Mouse (Mus musculus) G1E (cell line): Measurements from ENCODE around the gene Erv3. TPM values are rescaled to one million over a fixed set of nuclear protein-coding genes. Genes with fewer than 3 reads are reported as not detected.
A peak's percentile ranks its signal among the peaks of the same experiment; 100 is the strongest.

Experiments
- ATAC-seq: 2 replicates; pipeline ENCODE4 v1.8.0; 2016; ENCODE audit warnings: mild to moderate bottlenecking; ENCODE audit not compliant: insufficient number of reproducible peaks, poor library complexity, low FRiP score, severe bottlenecking; ENCODE audit errors: extremely low read depth
- DNase-seq: peaks from one replicate; pipeline ENCODE4 v3.0.0; 2012; ENCODE audit warnings: low spot score
- H3K27me3 ChIP-seq: 2 replicates; pipeline ENCODE4 v1.6.1; 2012; ENCODE audit warnings: mild to moderate bottlenecking, low read length, inconsistent platforms; ENCODE audit not compliant: insufficient read depth
- H3K36me3 ChIP-seq: replicated peaks from 2 replicates; pipeline ENCODE3; 2012; ENCODE audit warnings: mild to moderate bottlenecking, inconsistent platforms
- H3K4me1 ChIP-seq: 2 replicates; pipeline ENCODE4 v1.6.1; 2012; ENCODE audit warnings: low read depth, low read length, inconsistent platforms, mixed read lengths; ENCODE audit not compliant: insufficient read depth
- H3K4me3 ChIP-seq: 2 replicates; pipeline ENCODE4 v1.5.1; 2012; ENCODE audit warnings: low read depth, mild to moderate bottlenecking, inconsistent platforms, low read length, moderate library complexity, mixed read lengths
- H3K9me3 ChIP-seq: replicated peaks from 2 replicates; pipeline ENCODE4 v1.6.1; 2012; ENCODE audit warnings: inconsistent platforms
- CTCF ChIP-seq: IDR thresholded peaks from 2 replicates; pipeline ENCODE4 v1.5.1; 2012; ENCODE audit warnings: low read depth, low read length, inconsistent platforms, mixed read lengths
- GATA1 ChIP-seq: IDR thresholded peaks from 2 replicates; pipeline ENCODE4 v1.6.1; 2012; ENCODE audit warnings: borderline replicate concordance, low read length, inconsistent platforms, mixed read lengths
- GATA2 ChIP-seq: IDR thresholded peaks from 2 replicates; pipeline ENCODE4 v1.6.1; 2012; ENCODE audit warnings: low read depth, low read length, inconsistent platforms, borderline replicate concordance
- POLR2AphosphoS5 ChIP-seq: IDR thresholded peaks from 2 replicates; pipeline ENCODE4 v1.6.1; 2012; ENCODE audit warnings: low read depth, low read length, inconsistent platforms; ENCODE audit not compliant: insufficient replicate concordance
- TAL1 ChIP-seq: conservative IDR thresholded peaks from 2 replicates; pipeline ENCODE4 v1.6.1; 2012; ENCODE audit warnings: low read depth, low read length, inconsistent platforms, mixed read lengths
- polyA plus RNA-seq: library from polyadenylated mRNA; stranded (reverse); fragments of >175 nt; gene quantifications from 2 replicates; pipeline ENCODE4 v1.2.3, GENCODE M21; 2012
- total RNA-seq, 2 experiments: library from RNA; stranded (forward) in 1 of 2; stranded (reverse) in 1 of 2; fragments of 200-1000 nt in 1 of 2; fragments of >200 nt in 1 of 2; fragmentation: Nextera tagmentation in 1 of 2; gene quantifications; 2 replicates each; pipeline ENCODE4 v1.2.3; 2014 to 2017

Gene Erv3
- total and polyA plus RNA-seq, 3 experiments, result 5.2 to 393 (median 62.5) TPM

- DNase-seq (no peak), ATAC-seq (no peak)
- H3K9me3 ChIP-seq, result no peaks in the 10 kb centered on the region
- no peaks in the 10 kb centered on the region for H3K27me3 ChIP-seq
- TF ChIP-seq POLR2AphosphoS5, result no peak
- no peak for TF ChIP-seq TAL1
- TF ChIP-seq GATA1, result no peak
- no peak for TF ChIP-seq CTCF
- TF ChIP-seq GATA2, result no peak
- no peaks in the 10 kb centered on the region for H3K36me3 ChIP-seq
- no peak overlapping the region; the same call in 1 of the 2 replicates for H3K4me3 ChIP-seq
- peaks cover 67% of the 10 kb centered on the region for H3K4me1 ChIP-seq
Measured at GRCm38 (mm10) chr2:131905776-131906175, 46.2 kb upstream of the Erv3 start.

GRCm38 (mm10) chr2:131905025-131905424 lies 45.5 kb upstream of the Erv3 start:
- no peaks in the 10 kb centered on the region for H3K9me3 ChIP-seq
- DNase-seq (peak; percentile 71), ATAC-seq (peak; percentile 91)
- no peaks in the 10 kb centered on the region for H3K27me3 ChIP-seq
- H3K36me3 ChIP-seq, result no peaks in the 10 kb centered on the region
- TF ChIP-seq POLR2AphosphoS5 (no peak), TAL1 (peak; percentile 83), GATA2 (no peak), GATA1 (no peak)
- peaks cover 68% of the 10 kb centered on the region for H3K4me1 ChIP-seq
- H3K4me3 ChIP-seq, result peak overlapping the region; percentile 24; the same call in 1 of the 2 replicates

- Histone ChIP-seq H3K4me1 (peaks cover 54% of the 10 kb centered on the region), H3K36me3 (no peaks in the 10 kb centered on the region), H3K4me3 (no peak overlapping the region), H3K27me3 (no peaks in the 10 kb centered on the region), H3K9me3 (no peaks in the 10 kb centered on the region)
- no peak for TF ChIP-seq TAL1
- no peak for TF ChIP-seq CTCF
- no peak for TF ChIP-seq POLR2AphosphoS5
- no peak for TF ChIP-seq GATA1
- no peak for TF ChIP-seq GATA2
- ATAC-seq, result no peak
- no peak for DNase-seq
Measured at GRCm38 (mm10) chr2:131902867-131903266, 43.3 kb upstream of the Erv3 start.

- no peak for DNase-seq
- Histone ChIP-seq H3K9me3 (no peaks in the 10 kb centered on the region), H3K4me3 (no peak overlapping the region), H3K27me3 (no peaks in the 10 kb centered on the region), H3K4me1 (peaks cover 49% of the 10 kb centered on the region), H3K36me3 (no peaks in the 10 kb centered on the region)
- no peak for ATAC-seq
- TF ChIP-seq POLR2AphosphoS5 (no peak), TAL1 (no peak), GATA2 (no peak), GATA1 (no peak)
Measured at GRCm38 (mm10) chr2:131902423-131902822, 42.9 kb upstream of the Erv3 start.

GRCm38 (mm10) chr2:131897336-131898109 lies 38.0 kb upstream of the Erv3 start:
- DNase-seq (no peak), ATAC-seq (no peak)
- Histone ChIP-seq H3K4me3 (no peak overlapping the region), H3K36me3 (no peaks in the 10 kb centered on the region), H3K4me1 (peaks cover 25% of the 10 kb centered on the region), H3K27me3 (no peaks in the 10 kb centered on the region), H3K9me3 (no peaks in the 10 kb centered on the region)
- TF ChIP-seq GATA2 (no peak), GATA1 (no peak), POLR2AphosphoS5 (no peak), TAL1 (no peak), CTCF (no peak)

GRCm38 (mm10) chr2:131896011-131896410 lies 36.5 kb upstream of the Erv3 start:
- DNase-seq (no peak), ATAC-seq (no peak)
- Histone ChIP-seq H3K36me3 (no peaks in the 10 kb centered on the region), H3K9me3 (no peaks in the 10 kb centered on the region), H3K4me1 (peaks cover 36% of the 10 kb centered on the region), H3K4me3 (no peak overlapping the region), H3K27me3 (no peaks in the 10 kb centered on the region)
- TF ChIP-seq CTCF (no peak), POLR2AphosphoS5 (no peak)
